Mouse (Mus musculus): Measurements from ENCODE around the gene Cldn14. TPM values are rescaled to one million over a fixed set of nuclear protein-coding genes. Genes with fewer than 3 reads are reported as not detected.

The Cldn14 gene
- not detected in 2 replicates for polyA plus RNA-seq (2014; fragmentation: Nextera tagmentation; extraction: Ambion mirVana)

DNA sequence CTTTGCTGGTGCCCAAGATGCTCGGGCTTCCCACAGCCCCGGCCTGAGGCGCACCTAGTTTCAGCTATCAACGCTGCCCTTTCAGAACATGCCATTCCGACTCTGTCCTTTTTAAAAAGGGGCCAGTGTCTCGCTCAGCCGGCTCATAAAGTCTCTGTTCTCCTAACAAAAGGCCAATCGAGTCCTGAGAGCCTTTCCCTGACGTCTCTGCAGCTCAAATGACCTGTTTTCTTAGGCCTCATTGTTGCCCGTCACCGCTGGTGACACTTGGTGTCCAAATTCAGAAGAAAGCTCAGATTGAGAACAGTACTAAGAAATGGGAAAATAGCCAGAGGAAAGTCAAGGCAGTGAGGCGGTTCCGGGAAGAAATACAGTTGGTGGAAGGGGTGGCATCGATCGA, at the start of gene Cldn14:
Cldn14 (minus strand) TSS at position 101 of the 400 bp plus-strand sequence.
- DNase-seq (ENCODE audit: low spot score) (no peak), ATAC-seq (replicated peaks; ENCODE audit: low FRiP score) (no peak)
- WGBS, result 51% methylated on average over 15 of the region's 15 CpGs
- no peak within 1 kb of the TSS for H3K4me3 ChIP-seq (ENCODE audit: low read depth, low read length)
- H3K27ac ChIP-seq (ENCODE audit: low read depth, low read length), result no peak within 1 kb of the TSS
- no peaks in the 10 kb centered on the region for H3K36me3 ChIP-seq (ENCODE audit: control insufficient read depth, insufficient read depth, low read length)
- H3K4me1 ChIP-seq (replicated peaks; ENCODE audit: control insufficient read depth, insufficient read depth, low read length), result 0 out of 2 replicates have a peak, but pooled peaks cover 1% of the 10 kb centered on the region
- H3K9me3 ChIP-seq (ENCODE audit: control insufficient read depth, low read length), result no peaks in the 10 kb centered on the region
- no peaks in the 10 kb centered on the region for H3K27me3 ChIP-seq (ENCODE audit: control insufficient read depth, insufficient read depth, low read length)
- no peak within 1 kb of the TSS for H3K9ac ChIP-seq (ENCODE audit: low read length)
- no peak within 1 kb of the TSS for H3K4me2 ChIP-seq (ENCODE audit: low read depth, low read length, severe bottlenecking)

DNA sequence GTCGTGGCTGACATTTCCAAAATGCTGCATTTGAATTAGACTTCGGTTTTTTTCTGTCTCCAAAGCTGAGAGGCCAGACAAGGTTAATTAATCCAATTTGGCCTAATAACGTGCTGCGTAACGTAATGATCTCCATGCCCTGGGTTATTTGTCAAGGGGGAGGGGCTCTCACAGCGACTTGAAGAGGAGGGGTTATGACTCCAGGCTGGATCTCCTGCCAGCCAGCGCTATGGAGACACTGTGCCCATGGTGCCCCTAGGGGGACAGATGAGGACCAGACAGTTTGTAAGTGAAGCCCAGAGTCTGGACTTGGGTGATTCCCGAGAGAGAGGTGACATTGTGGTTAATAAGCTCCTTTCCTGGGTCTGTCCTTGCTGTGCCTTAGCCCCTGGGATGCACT, 46.9 kb upstream of the Cldn14 start:
- Histone ChIP-seq H3K36me3 (ENCODE audit: control insufficient read depth, insufficient read depth, low read length) (no peaks in the 10 kb centered on the region), H3K27me3 (ENCODE audit: control insufficient read depth, insufficient read depth, low read length) (no peaks in the 10 kb centered on the region; the same call in 1 of the 2 replicates), H3K4me1 (replicated peaks; ENCODE audit: control insufficient read depth, insufficient read depth, low read length) (no peaks in the 10 kb centered on the region), H3K4me2 (ENCODE audit: low read depth, low read length, severe bottlenecking) (no peak overlapping the region), H3K9me3 (ENCODE audit: control insufficient read depth, low read length) (no peaks in the 10 kb centered on the region), H3K27ac (ENCODE audit: low read depth, low read length) (no peak overlapping the region), H3K9ac (ENCODE audit: low read length) (no peak overlapping the region), H3K4me3 (ENCODE audit: low read depth, low read length) (no peak overlapping the region)
- 34% methylated on average over 8 of the region's 8 CpGs for WGBS
- no peak for DNase-seq (ENCODE audit: low spot score)
- ATAC-seq (replicated peaks; ENCODE audit: low FRiP score), result no peak

DNA sequence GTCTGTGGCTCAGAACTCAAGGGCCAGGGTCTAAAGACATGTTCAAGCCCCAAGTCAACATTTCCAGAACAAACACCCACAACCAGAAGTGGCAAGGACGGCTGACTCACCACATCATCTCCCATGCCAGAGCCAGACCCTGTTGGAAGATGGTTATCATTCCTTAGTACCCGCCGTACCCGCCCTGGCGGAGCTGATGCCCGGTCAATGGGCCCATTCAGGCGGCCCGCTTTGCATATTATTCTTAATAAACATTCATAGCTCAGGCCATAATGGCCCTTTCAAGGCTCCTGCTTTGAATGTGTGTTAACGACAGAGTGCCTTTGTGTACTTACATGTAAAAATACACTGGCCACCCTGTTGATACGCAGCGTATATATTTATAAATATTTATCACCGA, 46.5 kb upstream of the Cldn14 start:
- no peak overlapping the region for H3K27ac ChIP-seq (ENCODE audit: low read depth, low read length)
- H3K9ac ChIP-seq (ENCODE audit: low read length), result no peak overlapping the region
- no peak overlapping the region for H3K4me2 ChIP-seq (ENCODE audit: low read depth, low read length, severe bottlenecking)
- ATAC-seq (replicated peaks; ENCODE audit: low FRiP score) (no peak), DNase-seq (ENCODE audit: low spot score) (no peak)
- no peaks in the 10 kb centered on the region; the same call in 1 of the 2 replicates for H3K27me3 ChIP-seq (ENCODE audit: control insufficient read depth, insufficient read depth, low read length)
- H3K4me3 ChIP-seq (ENCODE audit: low read depth, low read length), result no peak overlapping the region
- no peaks in the 10 kb centered on the region for H3K36me3 ChIP-seq (ENCODE audit: control insufficient read depth, insufficient read depth, low read length)
- no peaks in the 10 kb centered on the region for H3K4me1 ChIP-seq (replicated peaks; ENCODE audit: control insufficient read depth, insufficient read depth, low read length)
- no peaks in the 10 kb centered on the region for H3K9me3 ChIP-seq (ENCODE audit: control insufficient read depth, low read length)
- 75% methylated on average over 12 of the region's 12 CpGs for WGBS

DNA sequence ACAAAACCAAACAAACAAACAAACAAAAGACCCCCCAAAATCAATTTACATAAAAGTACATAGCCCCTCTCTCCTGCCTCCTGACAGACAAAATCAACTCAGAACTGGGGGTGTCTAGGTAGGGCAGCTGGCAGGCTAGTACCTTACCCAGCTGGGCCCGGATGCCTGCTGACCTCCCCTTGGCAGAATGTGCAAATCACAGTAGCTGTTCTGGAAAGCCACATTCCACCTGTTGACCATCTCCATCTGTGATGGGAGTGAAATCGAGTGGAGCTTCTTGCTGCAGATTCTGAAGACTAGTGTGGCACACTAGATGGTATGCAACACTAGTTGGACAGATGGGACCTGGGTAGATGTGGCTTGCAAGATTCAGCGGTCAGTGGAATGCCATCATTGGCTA, 41.7 kb upstream of the Cldn14 start:
- Histone ChIP-seq H3K9me3 (ENCODE audit: control insufficient read depth, low read length) (no peaks in the 10 kb centered on the region), H3K27me3 (ENCODE audit: control insufficient read depth, insufficient read depth, low read length) (no peaks in the 10 kb centered on the region; the same call in 1 of the 2 replicates), H3K27ac (ENCODE audit: low read depth, low read length) (no peak overlapping the region), H3K4me3 (ENCODE audit: low read depth, low read length) (no peak overlapping the region), H3K9ac (ENCODE audit: low read length) (no peak overlapping the region), H3K36me3 (ENCODE audit: control insufficient read depth, insufficient read depth, low read length) (no peaks in the 10 kb centered on the region), H3K4me2 (ENCODE audit: low read depth, low read length, severe bottlenecking) (no peak overlapping the region), H3K4me1 (replicated peaks; ENCODE audit: control insufficient read depth, insufficient read depth, low read length) (no peaks in the 10 kb centered on the region)
- ATAC-seq (replicated peaks; ENCODE audit: low FRiP score), result no peak
- no peak for DNase-seq (ENCODE audit: low spot score)
- 92% methylated on average over 3 of the region's 3 CpGs for WGBS

DNA sequence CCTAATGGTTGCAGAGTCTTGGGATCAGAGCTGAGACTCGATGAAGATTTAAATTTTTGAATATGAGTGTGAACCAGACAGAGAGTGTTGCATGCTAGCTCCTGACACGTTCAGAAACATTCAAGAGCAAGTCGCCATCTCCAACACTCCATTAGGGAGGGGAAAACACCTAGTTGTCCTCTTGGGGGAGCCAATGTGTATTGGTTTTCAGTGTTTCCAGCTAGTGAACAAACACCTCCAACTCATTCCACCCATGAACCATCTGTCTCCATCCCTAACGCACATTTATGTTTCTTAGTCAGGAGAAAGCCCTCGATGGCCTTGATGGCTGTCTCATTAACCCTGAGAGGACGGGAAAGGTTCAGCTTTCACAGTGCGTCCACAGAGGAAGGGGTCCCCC, 36.4 kb upstream of the Cldn14 start:
- DNase-seq (ENCODE audit: low spot score) (no peak), ATAC-seq (replicated peaks; ENCODE audit: low FRiP score) (no peak)
- Histone ChIP-seq H3K4me3 (ENCODE audit: low read depth, low read length) (no peak overlapping the region), H3K9ac (ENCODE audit: low read length) (no peak overlapping the region), H3K9me3 (ENCODE audit: control insufficient read depth, low read length) (no peaks in the 10 kb centered on the region), H3K36me3 (ENCODE audit: control insufficient read depth, insufficient read depth, low read length) (no peaks in the 10 kb centered on the region), H3K27me3 (ENCODE audit: control insufficient read depth, insufficient read depth, low read length) (no peaks in the 10 kb centered on the region; the same call in 1 of the 2 replicates), H3K4me1 (replicated peaks; ENCODE audit: control insufficient read depth, insufficient read depth, low read length) (peaks cover 5% of the 10 kb centered on the region), H3K27ac (ENCODE audit: low read depth, low read length) (no peak overlapping the region), H3K4me2 (ENCODE audit: low read depth, low read length, severe bottlenecking) (no peak overlapping the region)
- 60% methylated on average over 7 of the region's 7 CpGs for WGBS

DNA sequence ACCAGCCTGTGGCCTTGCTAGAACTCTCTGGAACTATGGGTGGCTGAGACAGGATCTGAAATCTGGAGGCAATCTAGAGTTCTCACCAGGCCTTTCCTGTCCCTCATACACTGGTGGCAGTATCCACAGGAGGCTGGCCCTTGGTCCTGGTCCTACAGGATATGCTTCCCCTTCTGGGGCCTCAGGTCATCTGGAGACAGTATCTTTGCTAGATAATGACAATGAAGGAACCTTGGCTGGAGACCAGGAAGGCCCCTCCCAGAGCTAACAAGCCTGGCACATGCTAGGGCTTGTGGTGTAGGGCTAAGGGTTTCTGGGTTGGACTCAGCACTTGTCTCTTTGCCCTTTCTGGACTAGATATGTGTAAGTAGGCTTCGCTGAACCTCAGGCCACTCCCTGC, 35.2 kb upstream of the Cldn14 start:
- Histone ChIP-seq H3K9me3 (ENCODE audit: control insufficient read depth, low read length) (no peaks in the 10 kb centered on the region), H3K4me3 (ENCODE audit: low read depth, low read length) (no peak overlapping the region), H3K27ac (ENCODE audit: low read depth, low read length) (no peak overlapping the region), H3K4me2 (ENCODE audit: low read depth, low read length, severe bottlenecking) (no peak overlapping the region), H3K36me3 (ENCODE audit: control insufficient read depth, insufficient read depth, low read length) (no peaks in the 10 kb centered on the region), H3K9ac (ENCODE audit: low read length) (no peak overlapping the region), H3K4me1 (replicated peaks; ENCODE audit: control insufficient read depth, insufficient read depth, low read length) (peaks cover 5% of the 10 kb centered on the region), H3K27me3 (ENCODE audit: control insufficient read depth, insufficient read depth, low read length) (peaks cover 3% of the 10 kb centered on the region; the same call in 1 of the 2 replicates)
- ATAC-seq (replicated peaks; ENCODE audit: low FRiP score), result no peak
- WGBS, result 100% methylated on average over 1 of the region's 1 CpGs
- no peak for DNase-seq (ENCODE audit: low spot score)

DNA sequence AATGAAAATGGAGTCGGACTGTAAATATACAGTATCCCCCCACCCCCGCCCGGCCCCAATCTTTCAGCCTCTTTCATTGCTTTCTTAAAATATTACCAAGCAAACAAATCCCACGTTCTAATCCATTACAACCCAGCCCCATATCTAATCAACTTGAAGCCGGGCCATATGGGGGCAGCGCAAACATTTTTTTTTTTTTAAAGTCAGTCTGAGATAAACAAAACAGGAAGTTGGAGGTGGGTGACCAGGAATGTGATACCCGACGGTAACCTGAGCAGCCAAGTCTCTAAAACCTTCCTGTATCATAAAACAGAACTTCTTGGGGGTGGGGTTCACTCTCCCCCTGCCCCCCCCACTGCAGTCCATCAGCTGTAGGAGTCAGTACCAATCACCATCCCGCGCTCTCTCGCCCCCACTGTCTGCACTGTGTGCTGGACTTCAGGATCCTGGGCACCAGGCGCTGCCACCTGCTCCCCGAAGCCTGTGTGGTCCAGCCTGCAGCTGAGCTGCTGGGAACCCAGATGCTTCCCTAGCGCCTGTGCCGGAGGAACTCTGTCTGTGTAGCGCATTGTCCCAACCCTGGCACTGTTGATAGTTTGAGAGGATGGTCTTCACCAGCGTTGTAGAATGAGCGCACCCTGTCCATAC, 32.6 kb upstream of the Cldn14 start:
- Histone ChIP-seq H3K4me2 (ENCODE audit: low read depth, low read length, severe bottlenecking) (peak overlapping the region; percentile 24; the same call in 1 of the 2 replicates), H3K27me3 (ENCODE audit: control insufficient read depth, insufficient read depth, low read length) (peaks cover 3% of the 10 kb centered on the region; the same call in 1 of the 2 replicates), H3K36me3 (ENCODE audit: control insufficient read depth, insufficient read depth, low read length) (no peaks in the 10 kb centered on the region), H3K9ac (ENCODE audit: low read length) (no peak overlapping the region), H3K27ac (ENCODE audit: low read depth, low read length) (no peak overlapping the region), H3K4me1 (replicated peaks; ENCODE audit: control insufficient read depth, insufficient read depth, low read length) (peaks cover 5% of the 10 kb centered on the region), H3K4me3 (ENCODE audit: low read depth, low read length) (no peak overlapping the region), H3K9me3 (ENCODE audit: control insufficient read depth, low read length) (no peaks in the 10 kb centered on the region)
- 35% methylated on average over 18 of the region's 18 CpGs for WGBS
- ATAC-seq (replicated peaks; ENCODE audit: low FRiP score) (0 out of 2 replicates have a peak, but pooled peaks have one; percentile 46), DNase-seq (ENCODE audit: low spot score) (peak; percentile 68)

DNA sequence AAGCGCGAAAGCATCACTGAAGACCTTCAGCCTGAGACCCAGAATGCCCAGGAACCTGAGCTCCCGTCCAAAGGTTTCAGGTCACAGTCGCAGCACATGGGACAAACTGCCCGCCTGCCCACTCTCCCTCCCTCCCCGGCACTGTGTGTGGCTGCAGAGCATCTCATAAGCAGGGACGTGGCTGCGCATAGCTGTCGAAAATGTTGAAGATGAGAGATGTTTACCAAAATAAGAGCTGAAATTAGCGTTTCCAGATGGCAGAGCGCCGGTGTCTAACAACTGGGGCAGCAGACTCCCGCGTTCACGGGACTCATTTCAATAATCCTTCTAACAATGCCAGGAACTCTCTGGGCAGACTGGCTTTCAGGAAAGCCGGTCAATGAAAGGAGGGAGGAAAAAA, 31.8 kb upstream of the Cldn14 start:
- H3K9me3 ChIP-seq (ENCODE audit: control insufficient read depth, low read length), result no peaks in the 10 kb centered on the region
- H3K4me2 ChIP-seq (ENCODE audit: low read depth, low read length, severe bottlenecking), result peak overlapping the region; percentile 24
- DNase-seq (ENCODE audit: low spot score), result no peak
- no peak overlapping the region for H3K4me3 ChIP-seq (ENCODE audit: low read depth, low read length)
- no peak for ATAC-seq (replicated peaks; ENCODE audit: low FRiP score)
- no peak overlapping the region for H3K9ac ChIP-seq (ENCODE audit: low read length)
- peaks cover 3% of the 10 kb centered on the region; the same call in 1 of the 2 replicates for H3K27me3 ChIP-seq (ENCODE audit: control insufficient read depth, insufficient read depth, low read length)
- H3K4me1 ChIP-seq (replicated peaks; ENCODE audit: control insufficient read depth, insufficient read depth, low read length), result peaks cover 5% of the 10 kb centered on the region
- no peak overlapping the region for H3K27ac ChIP-seq (ENCODE audit: low read depth, low read length)
- H3K36me3 ChIP-seq (ENCODE audit: control insufficient read depth, insufficient read depth, low read length), result no peaks in the 10 kb centered on the region
- 12% methylated on average over 16 of the region's 16 CpGs for WGBS

DNA sequence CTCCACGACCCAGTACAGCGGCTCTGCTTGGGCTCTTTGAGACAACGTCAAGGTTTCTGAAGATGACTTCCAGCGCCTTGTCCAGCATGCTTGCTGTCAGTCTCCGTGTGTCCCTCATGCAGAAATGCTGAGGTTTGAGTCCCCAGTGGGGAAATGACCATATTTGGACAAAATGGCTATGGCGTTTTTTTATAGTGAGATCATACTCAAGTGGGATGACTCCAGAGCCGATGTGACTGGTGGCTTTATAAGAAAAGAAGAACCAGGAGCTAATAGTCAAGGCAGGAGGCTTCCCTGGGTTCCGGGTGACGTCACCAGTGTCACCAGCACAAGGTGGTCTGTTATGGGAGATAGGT, 30.3 kb upstream of the Cldn14 start:
- Histone ChIP-seq H3K4me1 (replicated peaks; ENCODE audit: control insufficient read depth, insufficient read depth, low read length) (peaks cover 5% of the 10 kb centered on the region), H3K27ac (ENCODE audit: low read depth, low read length) (no peak overlapping the region), H3K4me2 (ENCODE audit: low read depth, low read length, severe bottlenecking) (no peak overlapping the region), H3K4me3 (ENCODE audit: low read depth, low read length) (no peak overlapping the region), H3K9ac (ENCODE audit: low read length) (no peak overlapping the region), H3K36me3 (ENCODE audit: control insufficient read depth, insufficient read depth, low read length) (no peaks in the 10 kb centered on the region), H3K27me3 (ENCODE audit: control insufficient read depth, insufficient read depth, low read length) (peaks cover 3% of the 10 kb centered on the region; the same call in 1 of the 2 replicates), H3K9me3 (ENCODE audit: control insufficient read depth, low read length) (no peaks in the 10 kb centered on the region)
- DNase-seq (ENCODE audit: low spot score), result no peak
- 87% methylated on average over 9 of the region's 9 CpGs for WGBS
- no peak for ATAC-seq (replicated peaks; ENCODE audit: low FRiP score)

All from forebrain, embryonic 11.5 days (tissue).